Mouse (Mus musculus) heart, postnatal 25 days (tissue): ENCODE measurements around the gene Vstm4. TPM values are rescaled to one million over a fixed set of nuclear protein-coding genes. Genes with fewer than 3 reads are reported as not detected.

Experiments used
- DNase-seq: peaks from one replicate; pipeline ENCODE4 v3.0.0; 2022; ENCODE audit warnings: low spot score
- intact Hi-C: fragments of 180-260 bp; cut with DNase I; formaldehyde crosslinking; loops from one replicate; pipeline ENCODE4 v1.15.1; 2025
- total RNA-seq, 2 experiments: library from RNA; stranded (reverse); gene quantifications; 2 replicates each; pipeline ENCODE4 v1.2.3; 2021

Gene Vstm4
- 10 to 100 TPM; 10.2 to 12.4 TPM for total RNA-seq

GRCm38 (mm10) chr14:32856681-32857328 lies at the start of gene Vstm4:
TSS of gene Vstm4 (plus strand) at chr14:32856756.
- DNase-seq = peak; percentile 69
- intact Hi-C loops = loop anchor here (5.0 kb wide), 1 partner anchor 105 kb away; no protein-coding TSS in a partner anchor

GRCm38 (mm10) chr14:32810111-32810510 lies 46.4 kb upstream of the Vstm4 start:
- intact Hi-C loops = no loop called here

GRCm38 (mm10) chr14:32812429-32812828 lies 44.1 kb upstream of the Vstm4 start:
- intact Hi-C loops = no loop called here
- DNase-seq = no peak

More at GRCm38 (mm10) chr14:32810111-32810510, 46.4 kb upstream of the Vstm4 start:
- no peak for DNase-seq

- no peak for DNase-seq
- intact Hi-C loops = no loop called here
Observed at GRCm38 (mm10) chr14:32814961-32815360, 41.6 kb upstream of the Vstm4 start.

- no peak for DNase-seq
- intact Hi-C loops = no loop called here
Observed at GRCm38 (mm10) chr14:32816533-32816932, 40.0 kb upstream of the Vstm4 start.

- no peak for DNase-seq
- intact Hi-C loops = no loop called here
Observed at GRCm38 (mm10) chr14:32817258-32817657, 39.3 kb upstream of the Vstm4 start.

GRCm38 (mm10) chr14:32819297-32819696 lies 37.3 kb upstream of the Vstm4 start:
- intact Hi-C loops = no loop called here
- no peak for DNase-seq

GRCm38 (mm10) chr14:32822812-32823211 lies 33.7 kb upstream of the Vstm4 start:
- DNase-seq = no peak
- intact Hi-C loops = no loop called here

GRCm38 (mm10) chr14:32823861-32824260 lies 32.7 kb upstream of the Vstm4 start:
- intact Hi-C loops = no loop called here
- DNase-seq = no peak

- intact Hi-C loops = no loop called here
- DNase-seq = no peak
Observed at GRCm38 (mm10) chr14:32824267-32825150, 32.0 kb upstream of the Vstm4 start.

- DNase-seq = no peak
- intact Hi-C loops = no loop called here
Observed at GRCm38 (mm10) chr14:32825426-32826032, 31.0 kb upstream of the Vstm4 start.

- peak; percentile 66 for DNase-seq
- intact Hi-C loops = no loop called here
Observed at GRCm38 (mm10) chr14:32827165-32827564, 29.4 kb upstream of the Vstm4 start.

- DNase-seq = peak; percentile 64
- intact Hi-C loops = no loop called here
Observed at GRCm38 (mm10) chr14:32827994-32828650, 28.4 kb upstream of the Vstm4 start.

- intact Hi-C loops = no loop called here
- DNase-seq = no peak
Observed at GRCm38 (mm10) chr14:32833847-32834246, 22.7 kb upstream of the Vstm4 start, which contains the start of gene Fam170b. TSS of gene Fam170b (plus strand) at chr14:32833962.

- intact Hi-C loops = no loop called here
- no peak for DNase-seq
Observed at GRCm38 (mm10) chr14:32835181-32835580, 21.4 kb upstream of the Vstm4 start.

- DNase-seq = no peak
- intact Hi-C loops = no loop called here
Observed at GRCm38 (mm10) chr14:32835596-32835995, 21.0 kb upstream of the Vstm4 start.

GRCm38 (mm10) chr14:32836191-32836590 lies 20.4 kb upstream of the Vstm4 start:
- intact Hi-C loops = no loop called here
- DNase-seq = no peak

GRCm38 (mm10) chr14:32842052-32842451 lies 14.5 kb upstream of the Vstm4 start:
- no peak for DNase-seq
- intact Hi-C loops = no loop called here

GRCm38 (mm10) chr14:32854059-32854458 lies 2.5 kb upstream of the Vstm4 start:
- no peak for DNase-seq
- intact Hi-C loops = no loop called here

GRCm38 (mm10) chr14:32856246-32856645 lies 310 bp upstream of the Vstm4 start:
- intact Hi-C loops = loop anchor here (5.0 kb wide), 1 partner anchor 106 kb away; no protein-coding TSS in a partner anchor
- no peak for DNase-seq
